Mouse (Mus musculus) layer of hippocampus, adult 9-11 months (tissue): ENCODE results near the gene Zfp965.
"Not testable (repeated sequence)": the region's sequence is repeated elsewhere in the genome, so short reads cannot be mapped to it uniquely, and the experiment has no call there.

ENCODE experiments used
- DNase-seq: peaks from one replicate; pipeline ENCODE4 v3.0.0; 2022

Gene Zfp965

GRCm38 (mm10) chr2:175469685-175470084 is at the start of gene Zfp965:
Gene Zfp965, plus strand, starts transcription at chr2:175469985.
- DNase-seq, result not testable (repeated sequence)

GRCm38 (mm10) chr2:175435707-175436106 is 34.1 kb upstream of the Zfp965 start, which contains the start of gene Gm4724:
Gene Gm4724, minus strand, starts transcription at chr2:175435807.
- DNase-seq, result not testable (repeated sequence)
